Mouse (Mus musculus) frontal cortex, postnatal 25 days (tissue): Measurements from ENCODE around the gene 1700003E16Rik.

Source experiments
- DNase-seq, 2 experiments: peaks; one replicate each; pipeline ENCODE4 v3.0.0; 2022; ENCODE audit warnings: low spot score in 2 of 2

The 1700003E16Rik gene

GRCm38 (mm10) chr6:83156259-83156684 lies at the start of gene 1700003E16Rik, which contains the start of gene Wdr54:
Gene 1700003E16Rik, plus strand, starts transcription at chr6:83156404.
Gene Wdr54, minus strand, starts transcription at chr6:83156397.
- peak; percentile 49 to 62 for DNase-seq

GRCm38 (mm10) chr6:83107566-83108400 lies 48.4 kb upstream of the 1700003E16Rik start:
- DNase-seq: peak in 1 of 2 experiments; percentile 62

GRCm38 (mm10) chr6:83108762-83109668 lies 47.2 kb upstream of the 1700003E16Rik start, which contains the start of gene Mrpl53:
Gene Mrpl53, plus strand, starts transcription at chr6:83109040.
- peak; percentile 63 to 74 for DNase-seq

GRCm38 (mm10) chr6:83111510-83112136 lies 44.6 kb upstream of the 1700003E16Rik start:
- DNase-seq: no peak

GRCm38 (mm10) chr6:83115011-83115671 lies 41.1 kb upstream of the 1700003E16Rik start, which contains the start of gene Mogs:
Gene Mogs, plus strand, starts transcription at chr6:83115496.
- peak; percentile 85 to 88 for DNase-seq

GRCm38 (mm10) chr6:83115682-83116372 lies 40.4 kb upstream of the 1700003E16Rik start:
- no peak for DNase-seq

GRCm38 (mm10) chr6:83116373-83117164 lies 39.6 kb upstream of the 1700003E16Rik start:
- no peak for DNase-seq

GRCm38 (mm10) chr6:83117165-83117438 lies 39.1 kb upstream of the 1700003E16Rik start:
- no peak for DNase-seq

GRCm38 (mm10) chr6:83117616-83118015 lies 38.6 kb upstream of the 1700003E16Rik start:
- no peak for DNase-seq

- no peak for DNase-seq
Observed at GRCm38 (mm10) chr6:83118369-83118768, 37.8 kb upstream of the 1700003E16Rik start.

GRCm38 (mm10) chr6:83118825-83119733 lies 37.1 kb upstream of the 1700003E16Rik start:
- no peak for DNase-seq

- no peak for DNase-seq
Observed at GRCm38 (mm10) chr6:83119734-83120051, 36.5 kb upstream of the 1700003E16Rik start.

GRCm38 (mm10) chr6:83120930-83121862 lies 35.0 kb upstream of the 1700003E16Rik start, which contains the start of gene Wbp1:
Gene Wbp1, minus strand, starts transcription at chr6:83121559.
- DNase-seq: peak; percentile 88 to 92

GRCm38 (mm10) chr6:83121863-83122710 lies 34.1 kb upstream of the 1700003E16Rik start:
- no peak for DNase-seq

GRCm38 (mm10) chr6:83122961-83123360 lies 33.2 kb upstream of the 1700003E16Rik start:
- no peak for DNase-seq

- DNase-seq: peak; percentile 70 to 81
Observed at GRCm38 (mm10) chr6:83124851-83125312, 31.3 kb upstream of the 1700003E16Rik start.

- no peak for DNase-seq
Observed at GRCm38 (mm10) chr6:83125331-83125730, 30.9 kb upstream of the 1700003E16Rik start, which contains the start of gene Ino80b. Gene Ino80b, minus strand, starts transcription at chr6:83125431.
